Mouse (Mus musculus): Measurements from ENCODE around the gene Prex1.
A peak's percentile ranks its signal among the peaks of the same experiment; 100 is the strongest.

Gene Prex1

GRCm38 (mm10) chr2:166661971-166662370 lies 51.7 kb downstream of the Prex1 start:
- no peak for DNase-seq (ENCODE audit: inconsistent ontology term)

- DNase-seq (ENCODE audit: inconsistent ontology term): no peak
These were observed 52.1 kb downstream of the Prex1 start for GRCm38 (mm10) chr2:166661498-166661897.

DNA sequence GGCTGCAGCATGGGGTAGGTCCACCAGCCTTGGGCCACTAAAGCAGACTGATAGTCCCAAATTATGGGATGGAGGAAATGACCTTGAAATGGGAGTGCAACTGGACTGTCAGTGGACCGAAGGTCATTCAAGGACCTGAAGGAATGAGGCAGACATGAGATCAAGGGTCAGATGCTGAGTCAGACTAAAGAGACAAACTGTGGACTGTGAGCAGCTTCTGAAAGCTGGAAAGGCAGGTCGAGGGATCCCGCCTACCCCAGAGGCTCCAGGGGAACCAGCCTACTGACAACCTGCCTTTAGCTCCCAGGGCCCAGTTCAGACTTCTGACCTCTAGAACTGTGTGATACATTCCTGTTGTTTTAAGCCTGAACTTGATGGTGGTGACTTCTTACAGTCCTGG lies 55.3 kb downstream of the Prex1 start:
- DNase-seq (ENCODE audit: inconsistent ontology term): no peak

DNA sequence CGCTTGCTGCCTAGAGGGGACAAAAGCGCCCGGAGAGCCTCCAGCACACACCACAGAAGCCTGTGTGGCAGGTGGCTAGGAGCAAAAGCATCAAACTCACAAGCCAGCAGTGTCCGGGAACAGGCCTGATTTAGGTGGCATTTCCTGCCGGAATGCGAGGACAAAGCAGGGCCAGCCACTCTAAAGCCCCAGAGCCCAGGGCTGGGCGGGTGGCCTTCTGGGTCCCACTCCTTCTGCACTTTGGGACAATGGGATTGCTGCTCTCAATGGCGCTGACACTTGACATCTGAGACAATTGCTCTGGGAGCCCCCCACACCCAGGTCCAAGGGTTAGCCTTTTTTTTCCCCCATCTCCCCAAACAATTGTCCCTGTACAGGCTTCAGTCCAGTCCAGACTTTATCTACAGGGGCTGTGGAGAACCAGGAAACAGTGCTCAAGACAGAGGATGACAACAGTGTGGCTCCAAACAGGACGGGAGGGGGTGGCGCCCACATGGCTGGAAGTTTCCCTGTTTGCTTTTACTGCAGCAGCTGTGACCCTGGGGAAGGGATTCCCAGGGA lies 56.1 kb downstream of the Prex1 start:
- DNase-seq (ENCODE audit: inconsistent ontology term): no peak

GRCm38 (mm10) chr2:166656630-166657029 lies 57.0 kb downstream of the Prex1 start:
- DNase-seq (ENCODE audit: inconsistent ontology term): no peak

DNA sequence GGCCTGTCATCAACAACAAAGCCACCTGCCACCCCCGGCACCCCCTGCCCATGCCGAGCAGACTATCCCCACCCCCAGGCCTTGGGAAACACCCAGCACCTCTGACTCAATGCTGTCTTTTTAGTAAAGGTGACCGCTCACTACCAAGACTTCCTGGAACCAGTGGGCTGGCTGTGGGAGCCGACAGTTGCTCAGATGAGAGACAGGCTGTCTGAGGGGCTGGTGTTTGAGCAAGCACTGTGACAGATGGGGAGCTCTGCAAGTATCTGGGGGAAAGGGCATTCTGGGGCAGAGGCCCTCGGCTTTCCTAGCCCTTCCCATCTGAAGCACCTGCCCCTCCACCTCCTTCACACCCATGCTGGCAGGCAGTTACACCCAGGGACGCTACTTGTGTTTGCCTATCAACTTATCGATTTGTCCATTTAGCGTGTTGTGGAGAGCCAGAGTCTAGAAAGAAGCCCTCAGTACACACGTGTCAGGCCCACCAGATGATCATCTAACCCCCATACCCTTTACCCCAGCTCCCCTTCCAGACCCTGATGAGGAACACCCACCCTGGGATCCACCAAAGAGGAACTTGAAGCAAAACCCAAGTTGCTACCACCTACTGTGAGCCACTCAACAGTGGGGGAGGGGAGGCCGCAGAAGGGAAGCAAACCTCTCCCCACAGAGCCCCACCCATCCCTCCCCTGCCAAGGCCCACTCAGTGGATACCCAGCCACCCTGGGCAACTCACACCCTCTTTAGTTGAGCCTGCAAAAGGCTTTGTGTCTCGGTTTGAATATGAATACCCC lies 57.7 kb downstream of the Prex1 start:
- no peak for DNase-seq (ENCODE audit: inconsistent ontology term)

GRCm38 (mm10) chr2:166655308-166655707 lies 58.3 kb downstream of the Prex1 start:
- no peak for DNase-seq (ENCODE audit: inconsistent ontology term)

DNA sequence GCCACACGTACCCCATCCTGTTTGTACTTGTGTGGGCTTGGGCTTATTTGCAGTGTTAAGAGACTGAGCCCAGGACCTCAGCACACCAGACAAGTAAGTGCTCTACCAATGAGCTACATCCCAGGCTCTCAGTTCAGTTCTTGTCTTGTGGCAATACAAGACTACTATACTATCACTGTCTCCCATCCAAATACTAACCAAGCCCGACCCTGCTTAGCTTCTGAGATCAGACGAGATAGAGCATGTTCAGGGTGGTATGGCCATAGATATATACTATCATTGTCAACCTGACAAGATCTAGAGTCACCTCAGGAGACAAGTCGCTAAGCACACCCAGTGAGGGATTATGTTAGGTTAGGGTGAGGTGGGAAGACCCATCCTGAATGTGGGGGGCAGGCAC lies 58.8 kb downstream of the Prex1 start:
- no peak for DNase-seq (ENCODE audit: inconsistent ontology term)

DNA sequence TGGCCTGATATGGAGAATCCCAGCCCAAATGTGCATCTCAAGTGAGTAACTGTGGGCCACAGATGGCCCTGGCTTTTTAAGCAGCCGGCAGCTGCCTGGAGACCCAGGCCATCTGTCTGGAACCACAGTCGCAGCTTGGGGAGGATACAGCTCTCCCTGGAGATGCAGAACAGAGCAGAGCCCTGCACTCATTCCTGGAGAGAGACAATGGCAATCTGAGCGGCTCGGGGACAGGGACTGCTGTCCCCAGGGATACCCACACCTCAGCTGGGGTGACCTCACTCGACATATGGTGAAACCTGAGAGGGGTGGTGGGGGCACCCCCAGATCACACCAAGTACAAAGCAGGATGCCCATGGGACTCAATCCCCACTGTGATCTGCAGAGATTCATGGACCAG lies 60.1 kb downstream of the Prex1 start:
- no peak for DNase-seq (ENCODE audit: inconsistent ontology term)

DNA sequence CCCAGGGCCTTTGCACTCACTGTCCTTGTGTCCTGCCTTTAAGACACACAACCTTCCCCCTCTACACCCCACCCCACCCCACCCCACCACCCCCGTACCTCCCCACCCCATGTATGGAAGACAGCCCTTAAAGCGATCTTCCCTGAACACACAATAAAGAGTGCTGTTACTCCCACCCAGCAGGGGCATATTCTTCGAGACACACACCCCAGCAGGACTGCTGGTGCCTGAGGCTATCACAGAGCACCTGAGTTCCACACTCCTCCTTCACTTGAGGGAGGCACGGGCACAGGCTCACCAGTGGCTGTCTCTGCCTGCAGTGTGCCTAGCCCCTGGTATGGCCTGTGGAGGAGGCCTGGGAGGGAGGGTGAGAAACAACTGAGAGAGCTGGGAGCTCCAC lies 61.0 kb downstream of the Prex1 start:
- DNase-seq (ENCODE audit: inconsistent ontology term): no peak

GRCm38 (mm10) chr2:166651317-166652030 lies 62.2 kb downstream of the Prex1 start:
- no peak for DNase-seq (ENCODE audit: inconsistent ontology term)

- peak; percentile 92 for DNase-seq (ENCODE audit: inconsistent ontology term)
These were observed 63.2 kb downstream of the Prex1 start for GRCm38 (mm10) chr2:166650414-166650813.

DNA sequence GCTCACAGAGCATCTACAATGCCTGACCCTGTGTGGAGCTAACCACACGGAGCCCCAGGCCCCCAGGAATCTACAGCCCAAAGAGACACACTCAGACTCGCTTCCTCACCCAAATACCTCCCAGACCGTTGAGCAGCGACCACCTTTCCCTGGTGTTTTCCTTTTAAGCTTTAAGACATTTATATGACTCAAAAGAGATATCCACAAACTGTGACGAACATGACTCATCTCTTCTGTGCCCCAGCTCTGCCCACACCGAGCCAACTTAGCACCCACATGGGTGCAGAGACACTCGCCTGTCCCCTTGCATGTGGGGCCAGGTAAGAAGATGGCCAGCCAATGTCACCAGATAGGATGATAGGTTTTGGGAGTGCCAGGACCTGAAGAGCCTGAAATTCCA lies 66.4 kb downstream of the Prex1 start:
- DNase-seq (ENCODE audit: inconsistent ontology term): no peak

DNA sequence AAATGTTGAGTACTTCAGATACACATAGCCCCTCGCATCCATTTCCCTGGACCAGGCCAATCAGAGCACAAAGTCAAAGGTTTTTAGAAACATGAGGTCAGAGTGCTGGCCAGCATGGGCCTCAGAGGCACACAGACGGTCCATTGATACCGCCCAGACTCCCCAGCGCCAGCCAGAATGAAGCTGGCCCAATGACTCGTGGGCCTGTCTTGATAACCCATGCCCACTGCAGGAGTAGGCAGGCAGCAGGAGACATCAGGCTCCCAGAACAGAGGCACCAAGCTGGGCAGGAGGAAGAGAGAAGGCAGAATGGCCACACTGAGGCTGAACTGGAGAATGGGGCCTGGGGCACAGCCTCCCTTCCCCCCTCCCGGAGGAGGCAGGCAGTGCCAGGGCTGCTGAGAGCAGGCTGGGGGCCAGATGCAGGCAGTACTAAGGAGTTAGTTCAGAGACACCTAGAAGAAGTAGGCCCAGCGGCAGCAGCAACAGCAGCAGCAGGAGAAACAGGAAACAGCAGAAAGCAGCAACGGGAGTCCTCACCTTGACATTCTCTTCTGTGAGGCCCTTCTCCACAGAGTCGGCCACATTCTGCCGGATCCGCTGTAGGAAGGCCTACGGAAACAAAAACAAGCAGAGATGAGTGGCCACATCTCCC lies 67.1 kb downstream of the Prex1 start:
- no peak for DNase-seq (ENCODE audit: inconsistent ontology term)

DNA sequence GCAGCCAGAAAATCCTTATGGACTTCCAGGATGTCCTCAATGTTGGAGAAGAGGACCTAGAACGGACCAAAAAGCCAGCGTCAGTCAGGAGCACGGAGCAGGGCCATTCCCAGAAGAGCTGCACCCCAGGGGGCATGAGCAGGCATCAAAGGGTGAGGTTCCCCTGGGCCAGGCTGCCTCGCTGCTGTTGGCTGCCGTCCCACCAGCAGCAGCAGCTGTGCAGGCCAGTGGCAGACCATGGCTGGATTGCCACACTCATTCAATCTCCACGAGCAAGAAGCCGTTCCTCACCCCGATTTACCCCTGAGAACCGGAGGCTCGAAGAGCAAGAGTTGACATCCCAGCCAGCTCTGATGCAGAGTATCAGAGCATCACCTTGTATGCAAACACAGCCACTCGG lies 68.8 kb downstream of the Prex1 start:
- no peak for DNase-seq (ENCODE audit: inconsistent ontology term)

DNA sequence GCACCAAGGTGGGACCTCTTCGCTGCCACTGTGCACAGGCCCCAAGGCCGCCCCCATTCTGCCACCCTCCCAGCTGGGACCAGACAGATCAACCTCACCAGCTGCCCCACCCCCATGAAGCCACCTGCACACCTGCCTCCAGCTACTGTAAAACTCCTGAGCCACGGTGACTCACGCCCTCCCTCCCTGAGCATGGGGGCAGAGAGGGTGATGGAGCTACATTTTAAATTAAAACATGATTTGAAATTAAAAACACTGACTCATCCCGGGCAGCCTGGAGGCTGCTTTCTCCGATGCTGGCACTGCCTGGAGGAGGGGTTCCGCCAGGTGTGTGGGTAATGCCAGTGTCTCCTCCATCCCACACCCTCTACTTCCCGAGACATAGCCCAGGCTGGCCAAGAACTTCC lies 71.0 kb downstream of the Prex1 start:
- no peak for DNase-seq (ENCODE audit: inconsistent ontology term)

- DNase-seq (ENCODE audit: inconsistent ontology term): no peak
These were observed 73.9 kb downstream of the Prex1 start for GRCm38 (mm10) chr2:166639750-166640149.

DNA sequence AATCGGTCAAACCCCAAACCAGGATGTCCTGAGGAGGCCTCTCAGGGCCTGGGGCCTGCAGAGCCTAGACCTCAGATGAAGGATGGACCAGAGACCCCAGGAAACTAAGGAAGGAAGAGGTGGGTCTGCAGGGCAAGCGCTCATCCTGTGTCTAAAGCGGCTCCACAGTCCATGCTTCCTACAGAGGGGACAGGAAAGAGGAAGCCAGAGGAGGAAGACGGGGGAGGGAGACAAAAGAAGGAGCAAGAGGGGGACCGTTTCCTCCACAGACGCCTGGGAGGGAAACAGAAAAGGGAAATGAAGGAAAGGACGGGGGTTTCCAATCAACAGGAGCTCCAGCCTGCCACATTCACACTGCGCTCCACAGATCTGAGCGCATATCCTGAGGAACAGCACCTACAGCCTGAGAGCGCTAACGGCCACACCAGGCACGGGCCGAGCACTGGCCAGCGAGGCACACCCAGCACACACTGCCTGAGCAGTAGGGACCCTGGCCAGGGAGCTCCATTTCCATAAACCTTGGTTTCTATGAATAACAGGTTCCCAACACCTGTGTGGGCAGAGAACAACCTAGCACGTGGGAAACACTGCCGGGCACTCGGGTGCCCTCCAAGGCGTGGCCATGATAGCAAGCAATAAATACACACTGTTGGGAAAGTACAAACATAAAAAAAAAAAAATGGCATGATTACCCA lies 74.5 kb downstream of the Prex1 start:
- no peak for DNase-seq (ENCODE audit: inconsistent ontology term)

DNA sequence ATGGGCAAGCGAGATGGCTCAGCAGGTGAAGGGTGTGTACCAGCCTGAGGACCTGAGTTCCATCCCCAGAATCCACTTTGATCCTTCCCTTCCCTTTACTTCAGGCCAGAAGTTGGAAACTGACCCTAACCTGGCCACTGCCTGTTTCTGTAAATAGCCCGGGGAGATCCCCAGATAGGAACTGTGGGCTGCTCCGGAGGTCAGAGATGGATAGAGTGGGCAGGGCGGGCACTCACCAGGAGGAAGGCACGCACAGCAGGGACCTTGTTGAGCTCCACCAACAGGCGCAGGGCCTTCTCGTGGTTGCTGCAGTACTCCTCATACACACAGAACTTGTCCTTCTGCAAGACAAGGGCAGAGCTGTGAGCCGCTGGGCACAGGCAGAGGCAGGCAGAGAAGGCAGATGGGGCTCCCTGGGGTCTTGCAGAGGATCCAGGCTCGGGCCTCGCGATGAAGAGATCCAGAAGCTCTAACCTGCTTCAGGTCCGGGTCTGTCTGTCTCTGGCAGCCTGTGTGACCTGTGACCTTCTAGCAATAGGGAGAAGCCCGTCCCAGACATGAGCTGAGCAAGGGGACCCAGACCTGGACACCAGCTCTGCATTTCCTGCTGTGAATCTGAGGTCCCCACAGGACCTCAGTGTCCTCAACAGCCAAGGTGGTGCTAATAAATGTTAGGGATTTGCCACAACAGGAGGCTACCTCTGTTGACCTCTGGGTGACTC lies 75.4 kb downstream of the Prex1 start:
- no peak for DNase-seq (ENCODE audit: inconsistent ontology term)

GRCm38 (mm10) chr2:166637673-166637990 lies 76.0 kb downstream of the Prex1 start:
- no peak for DNase-seq (ENCODE audit: inconsistent ontology term)
